Comparison of ENCODE assay signal across 8 mouse cellular contexts in the genomic region with DNA sequence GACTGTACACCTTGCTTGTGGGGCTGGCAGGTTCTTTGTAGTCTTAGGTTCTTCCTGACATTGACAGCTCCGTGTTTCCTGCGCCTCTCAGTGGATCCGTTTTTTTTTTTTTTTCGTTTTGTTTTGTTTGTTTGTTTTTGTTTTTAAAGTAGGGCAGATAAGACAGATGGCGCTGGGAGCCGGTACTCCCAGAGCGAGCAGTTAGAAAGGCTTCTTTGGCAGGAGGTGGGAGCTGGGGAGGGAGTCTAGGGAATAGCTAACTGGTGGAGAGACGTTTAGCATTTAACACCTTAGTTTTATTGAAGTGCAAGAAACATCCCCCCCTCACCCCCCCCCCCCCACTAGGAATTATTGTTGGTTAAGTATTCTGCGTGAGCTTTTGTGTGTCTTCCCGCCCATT. TPM values are rescaled to one million over a fixed set of nuclear protein-coding genes. Genes with fewer than 3 reads are reported as not detected.
DNase-seq lines count a peak whose midpoint lies in the region; ATAC-seq and TF ChIP-seq lines count a peak whose summit lies in the region.

No protein-coding gene starts in this region.

- H3K27me3 ChIP-seq in heart, embryonic 13.5 days (replicated peaks): no peaks in the 10 kb centered on the region
- H3K27me3 ChIP-seq in ES-Bruce4 (ENCODE audit: control insufficient read depth, insufficient read depth, low read length, poor library complexity, severe bottlenecking): no peaks in the 10 kb centered on the region
- H3K27me3 ChIP-seq in liver, embryonic 14.5 days (ENCODE audit: control insufficient read depth, insufficient read depth, low read length): no peaks in the 10 kb centered on the region

- intact Hi-C loops in heart, postnatal 14 days (cut with DNase I): loop anchor here (10.0 kb wide), 1 partner anchor 317 kb away; a partner anchor contains a TSS
- intact Hi-C loops in left cerebral cortex, postnatal 10 days (cut with DNase I): loop anchor here (5.0 to 10.0 kb wide), 2 partner anchors 76 to 317 kb away; a partner anchor contains a TSS

- H3K9ac ChIP-seq in heart, embryonic 13.5 days: peak overlapping the region; percentile 83
- H3K9ac ChIP-seq in ES-Bruce4 (ENCODE audit: low read depth, poor library complexity, severe bottlenecking): peak overlapping the region; percentile 70
- peak overlapping the region; percentile 89 for H3K9ac ChIP-seq in liver, embryonic 14.5 days (replicated peaks)

- peak overlapping the region; percentile 74 for H3K4me2 ChIP-seq in heart, embryonic 13.5 days
- H3K4me2 ChIP-seq in liver, embryonic 14.5 days (ENCODE audit: low read depth): peak overlapping the region; percentile 88

- WGBS in heart, embryonic 13.5 days: under 1% methylated on average over 10 of the region's 10 CpGs
- WGBS in liver, embryonic 14.5 days (ENCODE audit: insufficient replicate concordance): under 1% methylated on average over 10 of the region's 10 CpGs

- TF ChIP-seq POLR2A in ES-Bruce4 (IDR thresholded peaks at IDR 0.05; ENCODE audit: insufficient read depth, low read length): no peak

- no peaks in the 10 kb centered on the region for H3K9me3 ChIP-seq in heart, embryonic 13.5 days
- no peaks in the 10 kb centered on the region for H3K9me3 ChIP-seq in ES-Bruce4 (replicated peaks; ENCODE audit: control insufficient read depth, insufficient read depth, low read length, poor library complexity, severe bottlenecking)
- H3K9me3 ChIP-seq in liver, embryonic 14.5 days (ENCODE audit: control insufficient read depth, low read length): no peaks in the 10 kb centered on the region

- H3K27ac ChIP-seq in heart, embryonic 13.5 days (replicated peaks): peak overlapping the region; percentile 81
- H3K27ac ChIP-seq in ES-Bruce4 (ENCODE audit: insufficient read depth, low read length): no peak overlapping the region
- H3K27ac ChIP-seq in liver, embryonic 14.5 days: peak overlapping the region; percentile 81

- H3K4me1 ChIP-seq in heart, embryonic 13.5 days: peaks cover 21% of the 10 kb centered on the region
- H3K4me1 ChIP-seq in ES-Bruce4 (ENCODE audit: control insufficient read depth, insufficient read depth, low read length): no peaks in the 10 kb centered on the region
- H3K4me1 ChIP-seq in liver, embryonic 14.5 days (replicated peaks; ENCODE audit: control insufficient read depth in 2 of 2, insufficient read depth in 2 of 2, low read length in 1 of 2): peaks cover 2 to 12% of the 10 kb centered on the region in 2 experiments; a peak in 2 of 4 replicates

- peak overlapping the region; percentile 67 for H3K4me3 ChIP-seq in heart, embryonic 13.5 days
- H3K4me3 ChIP-seq in ES-Bruce4 (ENCODE audit: low read depth, low read length): peak overlapping the region; percentile 94
- peak overlapping the region; percentile 87 to 92 for H3K4me3 ChIP-seq in liver, embryonic 14.5 days (ENCODE audit: insufficient read depth in 1 of 2, low read depth in 2 of 2, low read length in 2 of 2)

- H3K36me3 ChIP-seq in heart, embryonic 13.5 days: no peaks in the 10 kb centered on the region
- H3K36me3 ChIP-seq in ES-Bruce4 (ENCODE audit: control insufficient read depth, insufficient read depth, low read length, poor library complexity, severe bottlenecking): no peaks in the 10 kb centered on the region
- H3K36me3 ChIP-seq in liver, embryonic 14.5 days (replicated peaks; ENCODE audit: control insufficient read depth, insufficient read depth, low read depth): no peaks in the 10 kb centered on the region

- no peak for TF ChIP-seq EP300 in ES-Bruce4 (IDR thresholded peaks at IDR 0.05; ENCODE audit: insufficient read depth, low read depth, low read length)
- no peak for TF ChIP-seq EP300 in liver, embryonic 14.5 days (IDR thresholded peaks at IDR 0.05; ENCODE audit: low read depth)

- no peak for DNase-seq in heart, postnatal 14 days
- no peak for DNase-seq in liver, embryonic 14.5 days (ENCODE audit: low read depth in 3 of 3, low spot score in 3 of 3)
- DNase-seq in left cerebral cortex, postnatal 10 days (ENCODE audit: extremely low spot score in 1 of 2, low spot score in 2 of 2): no peak
- DNase-seq in thymus, postnatal 0 days (ENCODE audit: low spot score): no peak
- no peak for DNase-seq in lung, postnatal 10 days

- ATAC-seq in heart, embryonic 13.5 days (ENCODE audit: extremely low read depth, insufficient number of reproducible peaks, low FRiP score, low TSS enrichment): no peak
- ATAC-seq in erythroid progenitor cell, adult 5-6 weeks (replicated peaks; ENCODE audit: low FRiP score, poor library complexity, severe bottlenecking): peak; percentile 13
- no peak for ATAC-seq in liver, embryonic 14.5 days (ENCODE audit: insufficient read depth)

- no peak for TF ChIP-seq CTCF in ES-Bruce4 (IDR thresholded peaks at IDR 0.05; ENCODE audit: low read depth, low read length)
- no peak for TF ChIP-seq CTCF in liver, embryonic 14.5 days (IDR thresholded peaks at IDR 0.05; ENCODE audit: low read depth)

RNA-seq across cellular contexts. Expression of a gene that starts 0.8 kb away (rescaled TPM):
- polyA plus RNA-seq in heart, embryonic 13.5 days (2015; fragmentation: Nextera tagmentation; extraction: Ambion mirVana): 2.6 and 3.0 TPM in 2 replicates
- 1 to 10 TPM; 2.4 to 2.6 TPM for total RNA-seq in heart, postnatal 14 days (2021)
- 19.2 and 21.0 TPM in 2 replicates for polyA plus RNA-seq in ES-Bruce4 (2011; ENCODE audit: insufficient read depth, insufficient read length, low read depth, missing spikeins)
- total RNA-seq in erythroid progenitor cell, adult 5-6 weeks (2015; ENCODE audit: low replicate concordance): 50.7 and 50.8 TPM in 2 replicates
- total RNA-seq in erythroid progenitor cell, adult 5-6 weeks (2017; ENCODE audit: low replicate concordance): 66.1 and 66.9 TPM in 2 replicates
- 1.2 and 1.7 TPM in 2 replicates for polyA plus RNA-seq in liver, embryonic 14.5 days (2012; rRNA removed)
- 1.8 and 2.1 TPM in 2 replicates for polyA plus RNA-seq in liver, embryonic 14.5 days (2014; fragmentation: Nextera tagmentation; extraction: Ambion mirVana)
- 1 to 10 TPM; 7.9 to 8.9 TPM for total RNA-seq in left cerebral cortex, postnatal 10 days (2021)
- 2.6 and 2.9 TPM in 2 replicates for polyA plus RNA-seq in thymus, postnatal 0 days (2015; fragmentation: Nextera tagmentation; extraction: Ambion mirVana)
